Mouse (Mus musculus) ES-E14 (cell line): ENCODE measurements around the gene Sox14.

Experiments used
- CHD2 ChIP-seq: IDR thresholded peaks from 2 replicates; pipeline ENCODE4 v1.6.1; 2014; ENCODE audit warnings: mild to moderate bottlenecking, low read depth, low read length, inconsistent platforms
- HCFC1 ChIP-seq: IDR thresholded peaks from 2 replicates; pipeline ENCODE4 v1.6.1; 2012; ENCODE audit warnings: low read length, inconsistent platforms, borderline replicate concordance; ENCODE audit not compliant: insufficient read depth
- MAFK ChIP-seq: IDR thresholded peaks from 2 replicates; pipeline ENCODE4 v1.6.1; 2014; ENCODE audit warnings: mild to moderate bottlenecking, low read depth, low read length, inconsistent platforms; ENCODE audit not compliant: insufficient read depth
- ZC3H11A ChIP-seq: IDR thresholded peaks from 2 replicates; pipeline ENCODE4 v1.6.1; 2012; ENCODE audit warnings: low read depth, mild to moderate bottlenecking, inconsistent platforms, low read length, borderline replicate concordance
- ZNF384 ChIP-seq: IDR thresholded peaks from 2 replicates; pipeline ENCODE4 v1.6.1; 2012; ENCODE audit warnings: low read depth, low read length, inconsistent platforms

DNA sequence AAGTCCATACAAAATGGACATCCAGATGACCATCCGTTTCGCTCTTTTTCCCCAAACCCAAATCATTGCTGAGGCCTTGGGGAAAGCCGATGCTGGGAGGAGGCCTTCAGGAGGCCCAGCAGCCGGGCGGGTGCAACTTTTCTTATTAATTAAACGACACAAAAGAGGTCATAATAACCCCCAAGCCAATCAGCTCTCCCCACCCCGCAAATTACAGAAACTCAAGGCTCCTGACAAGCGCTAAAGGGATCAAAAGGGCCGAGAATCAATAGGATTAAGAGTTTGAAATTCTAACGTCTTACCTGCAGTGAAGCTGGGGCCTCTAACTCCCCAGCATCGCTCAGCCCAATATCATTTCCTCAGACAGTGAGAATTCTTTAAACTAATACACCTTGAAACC, 22.6 kb downstream of the Sox14 start:
- TF ChIP-seq CHD2, result no peak
- TF ChIP-seq ZNF384, result no peak
- TF ChIP-seq ZC3H11A, result no peak
- TF ChIP-seq MAFK, result no peak
- TF ChIP-seq HCFC1, result no peak
